Mouse (Mus musculus) CD4-positive, CD25-positive, alpha-beta regulatory T cell (primary cell): Measurements from ENCODE around the gene Rps13. TPM values are rescaled to one million over a fixed set of nuclear protein-coding genes. Genes with fewer than 3 reads are reported as not detected.

Experiments
- polyA plus RNA-seq: library from polyadenylated mRNA; unstranded; fragments of 100-300 nt; shearing (Covaris generic); gene quantifications from one replicate; pipeline ENCODE4 v1.2.1, GENCODE M21; 2017

Rps13 gene
- 696 TPM for polyA plus RNA-seq

GRCm38 (mm10) chr7:116333713-116334668 lies at the start of gene Rps13:
Gene Rps13, minus strand, starts transcription at chr7:116334195.

DNA sequence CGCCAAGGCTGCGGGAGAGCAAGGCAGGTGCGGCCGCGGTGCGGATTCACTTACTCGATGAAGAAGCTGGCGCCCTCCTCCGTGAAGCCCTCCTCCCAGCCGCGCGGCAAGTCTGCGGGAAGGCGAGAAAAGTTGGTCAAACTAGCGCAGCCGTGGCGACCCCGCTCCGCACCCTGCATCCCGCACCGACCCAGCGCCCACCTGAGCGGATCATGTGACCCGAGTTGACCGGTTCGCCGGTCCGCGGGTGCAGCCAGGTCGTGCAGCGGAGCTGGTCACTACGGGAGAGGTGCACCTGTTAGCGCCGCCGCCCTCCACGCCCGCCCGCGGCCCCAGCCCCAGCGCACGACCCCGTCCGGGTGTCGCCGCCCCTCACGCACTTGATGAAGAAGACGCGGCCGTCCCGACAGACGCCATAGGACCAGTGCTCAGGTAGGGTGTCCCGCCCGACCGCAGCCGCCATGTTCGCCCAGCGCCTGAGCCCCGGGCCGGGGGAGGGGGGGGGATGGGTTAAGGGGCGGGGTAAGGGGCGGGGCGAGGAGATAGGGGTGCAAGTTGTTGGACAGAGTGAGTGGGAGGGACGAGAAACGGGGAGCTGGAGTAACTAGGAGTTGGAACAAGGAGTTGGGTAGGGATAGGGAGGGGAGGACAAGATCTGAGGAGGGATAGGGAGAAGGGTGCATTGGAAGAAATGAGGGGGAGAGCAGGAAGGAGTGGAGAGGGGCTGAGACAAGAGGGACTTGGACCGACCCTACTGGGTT lies 25.9 kb downstream of the Rps13 start, which contains the start of gene Plekha7:
Gene Plekha7, minus strand, starts transcription at position 506 of the 761 bp plus-strand sequence.

Other genes starting within 250 kb of the Rps13 start
- 0.19 TPM for gene Gm4353, start 249.6 kb downstream of the Rps13 start, polyA plus RNA-seq
- 13.0 TPM for gene Plekha7, start 25.8 kb downstream of the Rps13 start, polyA plus RNA-seq
- 42.4 TPM for gene Pik3c2a, start 109.3 kb upstream of the Rps13 start, polyA plus RNA-seq
- 18.6 TPM for gene Nucb2, start 170.2 kb upstream of the Rps13 start, polyA plus RNA-seq